Mouse (Mus musculus) liver, embryonic 12.5 days (tissue): ENCODE measurements around the gene Kcns1. TPM values are rescaled to one million over a fixed set of nuclear protein-coding genes. Genes with fewer than 3 reads are reported as not detected.

ENCODE experiments used
- polyA plus RNA-seq: library from polyadenylated mRNA; unstranded; fragments of >200 nt; fragmentation: Nextera tagmentation; extraction: Ambion mirVana; gene quantifications from 2 replicates; pipeline ENCODE4 v1.2.1, GENCODE M21; 2016

Gene Kcns1
- polyA plus RNA-seq, 1 experiment from 2014 or later = not detected

Other genes with a start within 250 kb of the Kcns1 start
- 154 and 161 TPM in 2 replicates for gene Ywhab, start 176.2 kb downstream of the Kcns1 start, polyA plus RNA-seq
- 0.17 and 0.31 TPM in 2 replicates for gene Pabpc1l, start 145.7 kb downstream of the Kcns1 start, polyA plus RNA-seq
- gene Stk4, start 100.8 kb downstream of the Kcns1 start, polyA plus RNA-seq = 20.7 and 21.0 TPM in 2 replicates
- gene Tomm34, start 99.9 kb downstream of the Kcns1 start, polyA plus RNA-seq = 32.4 TPM in 2 replicates
- not detected in 2 replicates for gene Wfdc5, start 11.6 kb upstream of the Kcns1 start, polyA plus RNA-seq
- not detected in 2 replicates for gene Wfdc12, start 19.5 kb upstream of the Kcns1 start, polyA plus RNA-seq
- gene Wfdc15a, start 29.0 kb upstream of the Kcns1 start, polyA plus RNA-seq = not detected in 2 replicates
- 0.30 TPM in 1 of 2 replicates, not detected in the other for gene Wfdc15b, start 50.5 kb upstream of the Kcns1 start, polyA plus RNA-seq
- not detected in 2 replicates for gene Svs2, start 67.4 kb upstream of the Kcns1 start, polyA plus RNA-seq
- not detected in 2 replicates for gene Svs3b, start 85.5 kb upstream of the Kcns1 start, polyA plus RNA-seq
- not detected in 2 replicates for gene Svs4, start 107.3 kb upstream of the Kcns1 start, polyA plus RNA-seq
- gene Svs3a, start 118.2 kb upstream of the Kcns1 start, polyA plus RNA-seq = not detected in 2 replicates
- gene Svs6, start 145.6 kb upstream of the Kcns1 start, polyA plus RNA-seq = not detected in 2 replicates
- not detected in 2 replicates for gene Svs5, start 161.6 kb upstream of the Kcns1 start, polyA plus RNA-seq
- gene Slpi, start 218.0 kb upstream of the Kcns1 start, polyA plus RNA-seq = 12.1 and 14.1 TPM in 2 replicates
- not detected in 2 replicates for gene Rbpjl, start 232.0 kb upstream of the Kcns1 start, polyA plus RNA-seq
- gene Matn4, start 234.0 kb upstream of the Kcns1 start, polyA plus RNA-seq = 0.28 and 0.41 TPM in 2 replicates